Mouse (Mus musculus): ENCODE data around the gene Fhod1.

- TF ChIP-seq POLR2A (IDR thresholded peaks at IDR 0.05; ENCODE audit: borderline replicate concordance, extremely low read depth, insufficient read depth, insufficient read length, poor library complexity, severe bottlenecking) = no peak
- TF ChIP-seq CTCF (IDR thresholded peaks at IDR 0.05; ENCODE audit: borderline replicate concordance, extremely low read depth, insufficient read depth, insufficient read length) = no peak
These were observed 41.3 kb upstream of the Fhod1 start for GRCm38 (mm10) chr8:105389096-105389495.
